9 mouse cellular contexts compared by ENCODE assay signal in the genomic region with DNA sequence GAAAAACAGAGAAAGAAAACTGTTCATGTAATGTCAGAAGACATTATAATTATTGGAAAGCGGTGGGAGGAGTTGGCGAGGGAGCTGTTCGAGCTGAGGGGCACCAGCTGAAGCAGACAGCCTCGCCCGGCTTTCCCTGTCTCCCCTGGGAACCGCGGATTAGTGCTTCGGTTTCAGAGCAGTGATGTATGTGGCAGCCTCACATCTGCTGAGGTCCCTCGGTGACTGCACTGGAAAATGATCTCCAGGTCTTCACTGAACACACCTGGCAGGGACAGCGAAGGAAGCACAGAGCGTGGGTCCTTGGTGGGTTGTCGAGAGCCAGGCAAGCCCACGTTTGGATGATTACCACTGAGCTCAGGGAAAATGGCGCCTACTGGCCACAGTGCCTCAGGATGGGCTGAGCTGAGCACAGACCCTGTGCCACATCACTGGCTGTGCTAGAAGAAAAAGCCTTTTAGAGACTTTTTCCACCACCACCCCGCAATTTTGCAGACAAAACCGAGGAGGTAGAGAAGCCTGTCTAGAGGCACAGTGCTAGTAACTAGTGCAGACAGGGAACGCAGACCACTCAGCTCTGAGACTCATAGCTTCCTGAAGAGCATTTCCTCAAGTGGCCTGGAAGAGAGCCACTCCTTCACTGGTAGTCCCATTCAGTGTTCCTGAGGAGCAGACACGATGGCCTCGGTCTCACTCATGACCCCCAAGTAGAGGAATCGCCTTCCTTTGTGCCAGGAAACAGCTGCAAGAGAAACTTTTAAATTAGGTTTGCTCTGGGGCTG. TPM values are rescaled to one million over a fixed set of nuclear protein-coding genes. Genes with fewer than 3 reads are reported as not detected.
DNase-seq lines count a peak whose midpoint lies in the region; ATAC-seq lines count a peak whose summit lies in the region.
"Had no signal": no experiment of that assay in that cellular context is flagged by ENCODE, and none has a peak within 500 bp of the region (broad histone marks: within the 10 kb centered on the region; RNA-seq: fewer than 3 reads in every experiment).

No protein-coding gene starts in this region.

- no peaks in the 10 kb centered on the region for H3K27me3 ChIP-seq in hindbrain, embryonic 11.5 days (ENCODE audit: control insufficient read depth, insufficient read depth, low read length)
- no peaks in the 10 kb centered on the region for H3K27me3 ChIP-seq in limb, embryonic 12.5 days
- no peaks in the 10 kb centered on the region for H3K27me3 ChIP-seq in midbrain, embryonic 14.5 days (ENCODE audit: control insufficient read depth, insufficient read depth, low read length)

- H3K9me3 ChIP-seq in hindbrain, embryonic 11.5 days (ENCODE audit: control insufficient read depth, low read length) = no peaks in the 10 kb centered on the region
- H3K9me3 ChIP-seq in limb, embryonic 12.5 days = no peaks in the 10 kb centered on the region
- no peaks in the 10 kb centered on the region for H3K9me3 ChIP-seq in midbrain, embryonic 14.5 days (ENCODE audit: control insufficient read depth, low read length)

- no peak overlapping the region for H3K4me3 ChIP-seq in hindbrain, embryonic 11.5 days (ENCODE audit: low read depth, low read length)
- H3K4me3 ChIP-seq in limb, embryonic 12.5 days (replicated peaks) = no peak overlapping the region
- no peak overlapping the region for H3K4me3 ChIP-seq in midbrain, embryonic 14.5 days (replicated peaks; ENCODE audit: low read depth, low read length)

- ATAC-seq in hindbrain, embryonic 11.5 days (ENCODE audit: low FRiP score) = no peak
- ATAC-seq in limb, embryonic 12.5 days (ENCODE audit: insufficient number of reproducible peaks, insufficient read depth, low FRiP score, low TSS enrichment, low read depth) = no peak
- peak; percentile 53; the same call in 1 of the 2 replicates for ATAC-seq in midbrain, embryonic 14.5 days (ENCODE audit: low FRiP score, low TSS enrichment)
- ATAC-seq in activated CD4-positive, CD25-positive, alpha-beta regulatory T cell, adult 4 months = no peak

- no peaks in the 10 kb centered on the region for H3K36me3 ChIP-seq in hindbrain, embryonic 11.5 days (ENCODE audit: control insufficient read depth, insufficient read depth, low read length)
- peaks cover 45% of the 10 kb centered on the region for H3K36me3 ChIP-seq in limb, embryonic 12.5 days
- H3K36me3 ChIP-seq in midbrain, embryonic 14.5 days (ENCODE audit: control insufficient read depth, insufficient read depth, low read length) = peaks cover 18% of the 10 kb centered on the region

- H3K4me1 ChIP-seq in hindbrain, embryonic 11.5 days (replicated peaks; ENCODE audit: control insufficient read depth, insufficient read depth, low read length) = no peaks in the 10 kb centered on the region
- peaks cover 7% of the 10 kb centered on the region; the same call in 1 of the 2 replicates for H3K4me1 ChIP-seq in limb, embryonic 12.5 days (replicated peaks)
- no peaks in the 10 kb centered on the region for H3K4me1 ChIP-seq in midbrain, embryonic 14.5 days (ENCODE audit: control insufficient read depth, insufficient read depth, low read length)

- H3K9ac ChIP-seq in hindbrain, embryonic 11.5 days (ENCODE audit: low read depth, low read length) = no peak overlapping the region
- H3K9ac ChIP-seq in limb, embryonic 12.5 days (replicated peaks) = no peak overlapping the region
- no peak overlapping the region; the same call in 1 of the 2 replicates for H3K9ac ChIP-seq in midbrain, embryonic 14.5 days (replicated peaks; ENCODE audit: low read length)

- DNase-seq in kidney, postnatal 4 days = peak; percentile 30 to 45
- no peak for DNase-seq in kidney, postnatal 25 days
- DNase-seq in hindbrain, embryonic 11.5 days (ENCODE audit: low spot score) = peak; percentile 17
- peak; percentile 71 for DNase-seq in midbrain, embryonic 14.5 days
- DNase-seq in natural killer cell, adult 2 months (ENCODE audit: low spot score in 2 of 2) = no peak
- DNase-seq: adrenal gland, postnatal 25 days; gastrocnemius, postnatal 25 days had no signal

- H3K27ac ChIP-seq in hindbrain, embryonic 11.5 days (ENCODE audit: low read depth, low read length) = no peak overlapping the region
- peak overlapping the region; percentile 50; the same call in 1 of the 2 replicates for H3K27ac ChIP-seq in limb, embryonic 12.5 days
- peak overlapping the region; percentile 21; the same call in 1 of the 2 replicates for H3K27ac ChIP-seq in midbrain, embryonic 14.5 days (replicated peaks; ENCODE audit: low read depth, low read length)

- no peak overlapping the region for H3K4me2 ChIP-seq in hindbrain, embryonic 11.5 days (replicated peaks; ENCODE audit: low read depth, low read length)
- H3K4me2 ChIP-seq in limb, embryonic 12.5 days = no peak overlapping the region
- no peak overlapping the region for H3K4me2 ChIP-seq in midbrain, embryonic 14.5 days (ENCODE audit: low read length)

- 76% methylated on average over 20 of the region's 20 CpGs for whole genome bisulfite sequencing in hindbrain, embryonic 11.5 days
- WGBS in limb, embryonic 12.5 days = 71% methylated on average over 20 of the region's 20 CpGs
- WGBS in midbrain, embryonic 14.5 days = 58% methylated on average over 20 of the region's 20 CpGs

RNA-seq across cellular contexts. Expression of a gene that starts 18.9 kb away (rescaled TPM):
- 34.2 and 42.8 TPM in 2 replicates for polyA plus RNA-seq in hindbrain, embryonic 11.5 days (2014; fragmentation: Nextera tagmentation; extraction: Ambion mirVana)
- polyA plus RNA-seq in limb, embryonic 12.5 days (2016; fragmentation: Nextera tagmentation; extraction: Ambion mirVana) = 37.5 and 39.4 TPM in 2 replicates
- 16.5 and 23.2 TPM in 2 replicates for polyA plus RNA-seq in midbrain, embryonic 14.5 days (2014; fragmentation: Nextera tagmentation; extraction: Ambion mirVana)
- 1 to 10 TPM; 7.0 TPM for polyA plus RNA-seq in activated CD4-positive, CD25-positive, alpha-beta regulatory T cell, adult 4 months (2017; shearing (Covaris generic))

RNA-seq across cellular contexts. Expression of a gene that starts 34.6 kb away (rescaled TPM):
- polyA plus RNA-seq in hindbrain, embryonic 11.5 days (2014; fragmentation: Nextera tagmentation; extraction: Ambion mirVana) = 46.7 and 47.8 TPM in 2 replicates
- 44.1 and 48.5 TPM in 2 replicates for polyA plus RNA-seq in limb, embryonic 12.5 days (2016; fragmentation: Nextera tagmentation; extraction: Ambion mirVana)
- polyA plus RNA-seq in midbrain, embryonic 14.5 days (2014; fragmentation: Nextera tagmentation; extraction: Ambion mirVana) = 55.2 and 61.9 TPM in 2 replicates
- polyA plus RNA-seq in activated CD4-positive, CD25-positive, alpha-beta regulatory T cell, adult 4 months (2017; shearing (Covaris generic)) = 100 to 1,000 TPM in 1 of 2 experiments, 10 to 100 TPM in 1; 91.4 to 105 TPM

RNA-seq across cellular contexts. Expression of a gene that starts 41.8 kb away (rescaled TPM):
- polyA plus RNA-seq in hindbrain, embryonic 11.5 days (2014; fragmentation: Nextera tagmentation; extraction: Ambion mirVana) = not detected in 2 replicates
- not detected in 2 replicates for polyA plus RNA-seq in limb, embryonic 12.5 days (2016; fragmentation: Nextera tagmentation; extraction: Ambion mirVana)
- not detected in 2 replicates for polyA plus RNA-seq in midbrain, embryonic 14.5 days (2014; fragmentation: Nextera tagmentation; extraction: Ambion mirVana)
- polyA plus RNA-seq in activated CD4-positive, CD25-positive, alpha-beta regulatory T cell, adult 4 months (2017; shearing (Covaris generic)) = not detected

Comparison
In these comparisons a context has a peak if more than half of its experiments do, and no peak if none do; other contexts are left out.
1. DNase-seq: peak in kidney, postnatal 4 days (2 of 2), hindbrain, embryonic 11.5 days (single experiment) and midbrain, embryonic 14.5 days (single experiment); none in kidney, postnatal 25 days (0 of 2) and natural killer cell, adult 2 months (0 of 2).